Mouse (Mus musculus): Measurements from ENCODE around the gene Chd3. TPM values are rescaled to one million over a fixed set of nuclear protein-coding genes. Genes with fewer than 3 reads are reported as not detected.
A peak's percentile ranks its signal among the peaks of the same experiment; 100 is the strongest.

Chd3 gene
- polyA plus RNA-seq, 1 experiment, result 14.5 TPM

- Histone ChIP-seq H3K27me3 (replicated peaks) (peaks cover 14% of the 10 kb centered on the region), H3K4me3 (replicated peaks) (no peak overlapping the region), H3K36me3 (replicated peaks; ENCODE audit: low read length) (peaks cover 5% of the 10 kb centered on the region), H3K9me3 (no peaks in the 10 kb centered on the region), H3K4me1 (peaks cover 19% of the 10 kb centered on the region)
- TF ChIP-seq GATA1 (IDR thresholded peaks at IDR 0.05; ENCODE audit: borderline replicate concordance, low read length) (no peak), FLI1 (IDR thresholded peaks at IDR 0.05; ENCODE audit: low read length) (no peak)
These were observed 20.6 kb upstream of the Chd3 start for GRCm38 (mm10) chr11:69389531-69390399.

- no peaks in the 10 kb centered on the region for H3K9me3 ChIP-seq
- H3K4me3 ChIP-seq (replicated peaks), result no peak overlapping the region
- H3K27me3 ChIP-seq (replicated peaks), result peaks cover 22% of the 10 kb centered on the region
- TF ChIP-seq GATA1 (IDR thresholded peaks at IDR 0.05; ENCODE audit: borderline replicate concordance, low read length) (no peak), FLI1 (IDR thresholded peaks at IDR 0.05; ENCODE audit: low read length) (no peak)
- peaks cover 5% of the 10 kb centered on the region for H3K36me3 ChIP-seq (replicated peaks; ENCODE audit: low read length)
- peaks cover 13% of the 10 kb centered on the region; the same call in 1 of the 2 replicates for H3K4me1 ChIP-seq
These were observed 19.5 kb upstream of the Chd3 start for GRCm38 (mm10) chr11:69388680-69389079.

GRCm38 (mm10) chr11:69386758-69387157, 17.6 kb upstream of the Chd3 start:
- Histone ChIP-seq H3K27me3 (replicated peaks) (peaks cover 33% of the 10 kb centered on the region), H3K4me3 (replicated peaks) (no peak overlapping the region), H3K9me3 (no peaks in the 10 kb centered on the region), H3K36me3 (replicated peaks; ENCODE audit: low read length) (peaks cover 3% of the 10 kb centered on the region), H3K4me1 (peaks cover 18% of the 10 kb centered on the region)
- TF ChIP-seq FLI1 (IDR thresholded peaks at IDR 0.05; ENCODE audit: low read length) (no peak), GATA1 (IDR thresholded peaks at IDR 0.05; ENCODE audit: borderline replicate concordance, low read length) (no peak)

GRCm38 (mm10) chr11:69384979-69385378, 15.8 kb upstream of the Chd3 start:
- peaks cover 3% of the 10 kb centered on the region for H3K36me3 ChIP-seq (replicated peaks; ENCODE audit: low read length)
- no peaks in the 10 kb centered on the region for H3K9me3 ChIP-seq
- TF ChIP-seq GATA1 (IDR thresholded peaks at IDR 0.05; ENCODE audit: borderline replicate concordance, low read length) (no peak), FLI1 (IDR thresholded peaks at IDR 0.05; ENCODE audit: low read length) (no peak)
- H3K4me3 ChIP-seq (replicated peaks), result no peak overlapping the region
- H3K4me1 ChIP-seq, result peaks cover 23% of the 10 kb centered on the region
- peaks cover 41% of the 10 kb centered on the region for H3K27me3 ChIP-seq (replicated peaks)

GRCm38 (mm10) chr11:69382478-69383105, 13.4 kb upstream of the Chd3 start:
- Histone ChIP-seq H3K4me3 (replicated peaks) (no peak overlapping the region), H3K27me3 (replicated peaks) (peaks cover 41% of the 10 kb centered on the region), H3K36me3 (replicated peaks; ENCODE audit: low read length) (no peaks in the 10 kb centered on the region), H3K4me1 (peaks cover 29% of the 10 kb centered on the region), H3K9me3 (no peaks in the 10 kb centered on the region)
- TF ChIP-seq GATA1 (IDR thresholded peaks at IDR 0.05; ENCODE audit: borderline replicate concordance, low read length) (no peak), FLI1 (IDR thresholded peaks at IDR 0.05; ENCODE audit: low read length) (no peak)

- H3K27me3 ChIP-seq (replicated peaks), result peaks cover 39% of the 10 kb centered on the region
- no peaks in the 10 kb centered on the region for H3K9me3 ChIP-seq
- peaks cover 33% of the 10 kb centered on the region for H3K4me1 ChIP-seq
- H3K4me3 ChIP-seq (replicated peaks), result no peak overlapping the region
- H3K36me3 ChIP-seq (replicated peaks; ENCODE audit: low read length), result no peaks in the 10 kb centered on the region
- TF ChIP-seq GATA1 (IDR thresholded peaks at IDR 0.05; ENCODE audit: borderline replicate concordance, low read length) (no peak), FLI1 (IDR thresholded peaks at IDR 0.05; ENCODE audit: low read length) (no peak)
These were observed 12.2 kb upstream of the Chd3 start for GRCm38 (mm10) chr11:69381356-69381755.

GRCm38 (mm10) chr11:69379600-69379999, 10.4 kb upstream of the Chd3 start:
- TF ChIP-seq GATA1 (IDR thresholded peaks at IDR 0.05; ENCODE audit: borderline replicate concordance, low read length) (no peak), FLI1 (IDR thresholded peaks at IDR 0.05; ENCODE audit: low read length) (no peak)
- Histone ChIP-seq H3K4me3 (replicated peaks) (peak overlapping the region; percentile 44), H3K4me1 (peaks cover 41% of the 10 kb centered on the region)

GRCm38 (mm10) chr11:69377766-69378165, 8.6 kb upstream of the Chd3 start:
- H3K9me3 ChIP-seq, result no peaks in the 10 kb centered on the region
- peaks cover 48% of the 10 kb centered on the region for H3K4me1 ChIP-seq
- TF ChIP-seq FLI1 (IDR thresholded peaks at IDR 0.05; ENCODE audit: low read length), result no peak
- TF ChIP-seq GATA1 (IDR thresholded peaks at IDR 0.05; ENCODE audit: borderline replicate concordance, low read length), result no peak
- no peaks in the 10 kb centered on the region for H3K36me3 ChIP-seq (replicated peaks; ENCODE audit: low read length)
- H3K4me3 ChIP-seq (replicated peaks), result no peak overlapping the region
- peaks cover 31% of the 10 kb centered on the region for H3K27me3 ChIP-seq (replicated peaks)

More at GRCm38 (mm10) chr11:69379600-69379999, 10.4 kb upstream of the Chd3 start:
- Histone ChIP-seq H3K36me3 (replicated peaks; ENCODE audit: low read length) (no peaks in the 10 kb centered on the region), H3K27me3 (replicated peaks) (peaks cover 26% of the 10 kb centered on the region), H3K9me3 (no peaks in the 10 kb centered on the region)

- Histone ChIP-seq H3K36me3 (replicated peaks; ENCODE audit: low read length) (no peaks in the 10 kb centered on the region), H3K27me3 (replicated peaks) (peaks cover 40% of the 10 kb centered on the region), H3K4me1 (peaks cover 56% of the 10 kb centered on the region), H3K4me3 (replicated peaks) (no peak overlapping the region), H3K9me3 (no peaks in the 10 kb centered on the region)
- TF ChIP-seq FLI1 (IDR thresholded peaks at IDR 0.05; ENCODE audit: low read length), result no peak
These were observed 6.4 kb upstream of the Chd3 start for GRCm38 (mm10) chr11:69375646-69376045.
